ENCODE assay signal across 25 mouse cellular contexts in the genomic region with DNA sequence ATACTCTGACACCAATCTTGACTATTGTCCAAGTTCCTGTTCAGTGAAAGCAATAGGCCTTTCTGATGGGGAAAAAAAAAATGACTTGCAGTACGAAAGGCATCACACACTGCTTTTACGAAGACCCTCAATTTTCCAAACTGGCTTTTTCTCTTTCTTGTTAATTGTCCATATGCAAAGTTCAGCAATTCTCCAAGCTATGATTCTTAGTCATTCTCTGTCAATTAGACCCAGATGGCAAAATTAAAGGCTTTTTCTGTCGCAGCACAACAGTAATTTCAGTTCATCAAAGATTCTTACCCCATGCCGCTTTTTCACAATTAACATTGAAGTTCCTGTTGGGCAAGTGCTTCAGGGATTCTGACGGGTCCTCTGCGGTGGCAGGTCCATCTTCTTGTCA.
DNase-seq lines count a peak whose midpoint lies in the region; ATAC-seq and TF ChIP-seq lines count a peak whose summit lies in the region.
"Had no signal": no experiment of that assay in that cellular context is flagged by ENCODE, and none has a peak within 500 bp of the region (broad histone marks: within the 10 kb centered on the region; RNA-seq: fewer than 3 reads in every experiment).

No protein-coding gene starts in this region.

- H3K27me3 ChIP-seq in forebrain, embryonic 12.5 days, result no peaks in the 10 kb centered on the region
- no peaks in the 10 kb centered on the region for H3K27me3 ChIP-seq in forebrain, postnatal 0 days (ENCODE audit: insufficient read depth, low read length)
- no peaks in the 10 kb centered on the region for H3K27me3 ChIP-seq in embryonic facial prominence, embryonic 14.5 days (replicated peaks; ENCODE audit: control insufficient read depth, insufficient read depth, low read length)
- H3K27me3 ChIP-seq: embryonic facial prominence, embryonic 13.5 days; heart, embryonic 13.5 days had no signal

- ATAC-seq in forebrain, embryonic 12.5 days (ENCODE audit: low FRiP score), result 0 out of 2 replicates have a peak, but pooled peaks have one; percentile 17
- no peak for ATAC-seq in forebrain, postnatal 0 days
- no peak for ATAC-seq in embryonic facial prominence, embryonic 14.5 days (ENCODE audit: low read depth)
- ATAC-seq: activated CD4-positive, CD25-positive, alpha-beta regulatory T cell, adult 4 months; hindbrain, postnatal 0 days; inflammation-experienced regulatory T-cells, adult 6 months; intestine, embryonic 16.5 days had no signal

- H3K4me3 ChIP-seq in forebrain, embryonic 12.5 days (replicated peaks), result no peak overlapping the region
- H3K4me3 ChIP-seq in forebrain, postnatal 0 days (ENCODE audit: low read depth, low read length), result no peak overlapping the region
- no peak overlapping the region for H3K4me3 ChIP-seq in embryonic facial prominence, embryonic 14.5 days (ENCODE audit: low read depth, low read length)
- H3K4me3 ChIP-seq: embryonic facial prominence, embryonic 13.5 days; heart, adult 2 months; heart, embryonic 10.5 days; heart, embryonic 13.5 days had no signal

- no peaks in the 10 kb centered on the region for H3K4me1 ChIP-seq in forebrain, embryonic 12.5 days
- peaks cover 4% of the 10 kb centered on the region for H3K4me1 ChIP-seq in forebrain, postnatal 0 days (ENCODE audit: insufficient read depth)
- H3K4me1 ChIP-seq in embryonic facial prominence, embryonic 14.5 days (ENCODE audit: control insufficient read depth, insufficient read depth, low read length), result no peaks in the 10 kb centered on the region; the same call in 1 of the 2 replicates
- H3K4me1 ChIP-seq: embryonic facial prominence, embryonic 13.5 days; heart, embryonic 10.5 days; heart, embryonic 13.5 days had no signal

- WGBS in forebrain, embryonic 12.5 days, result 52% methylated on average over 6 of the region's 6 CpGs
- WGBS in forebrain, postnatal 0 days, result 37% methylated on average over 6 of the region's 6 CpGs
- 33% methylated on average over 6 of the region's 6 CpGs for WGBS in embryonic facial prominence, embryonic 14.5 days

- no peaks in the 10 kb centered on the region for H3K9me3 ChIP-seq in forebrain, embryonic 12.5 days
- H3K9me3 ChIP-seq in forebrain, postnatal 0 days (ENCODE audit: low read length), result no peaks in the 10 kb centered on the region
- H3K9me3 ChIP-seq in embryonic facial prominence, embryonic 14.5 days (ENCODE audit: control insufficient read depth, low read length), result no peaks in the 10 kb centered on the region
- H3K9me3 ChIP-seq: embryonic facial prominence, embryonic 13.5 days; heart, embryonic 10.5 days; heart, embryonic 13.5 days had no signal

- no peak overlapping the region for H3K4me2 ChIP-seq in forebrain, embryonic 12.5 days
- H3K4me2 ChIP-seq in forebrain, postnatal 0 days (ENCODE audit: low read depth), result no peak overlapping the region
- H3K4me2 ChIP-seq in embryonic facial prominence, embryonic 14.5 days (ENCODE audit: low read depth, low read length), result no peak overlapping the region
- H3K4me2 ChIP-seq: embryonic facial prominence, embryonic 13.5 days; heart, embryonic 13.5 days; hindbrain, embryonic 14.5 days had no signal

- no peak overlapping the region for H3K27ac ChIP-seq in forebrain, embryonic 12.5 days
- H3K27ac ChIP-seq in forebrain, postnatal 0 days (ENCODE audit: low read depth, low read length), result no peak overlapping the region
- H3K27ac ChIP-seq in embryonic facial prominence, embryonic 14.5 days (replicated peaks; ENCODE audit: low read depth, low read length), result no peak overlapping the region
- H3K27ac ChIP-seq: embryonic facial prominence, embryonic 13.5 days; heart, adult 2 months; heart, embryonic 10.5 days; heart, embryonic 13.5 days; hindbrain, embryonic 14.5 days; hindbrain, postnatal 0 days had no signal

- H3K9ac ChIP-seq in forebrain, embryonic 12.5 days, result no peak overlapping the region
- H3K9ac ChIP-seq in forebrain, postnatal 0 days, result no peak overlapping the region
- H3K9ac ChIP-seq in embryonic facial prominence, embryonic 14.5 days (ENCODE audit: low read depth, low read length), result no peak overlapping the region
- H3K9ac ChIP-seq: embryonic facial prominence, embryonic 13.5 days; heart, embryonic 13.5 days; hindbrain, embryonic 14.5 days had no signal

- H3K36me3 ChIP-seq in forebrain, embryonic 12.5 days (replicated peaks), result no peaks in the 10 kb centered on the region
- no peaks in the 10 kb centered on the region for H3K36me3 ChIP-seq in forebrain, postnatal 0 days (ENCODE audit: insufficient read depth)
- no peaks in the 10 kb centered on the region for H3K36me3 ChIP-seq in embryonic facial prominence, embryonic 14.5 days (ENCODE audit: control insufficient read depth, insufficient read depth, low read length)
- H3K36me3 ChIP-seq: embryonic facial prominence, embryonic 13.5 days; heart, embryonic 10.5 days; heart, embryonic 13.5 days had no signal

- no peak for TF ChIP-seq CTCF in forebrain, postnatal 0 days (IDR thresholded peaks at IDR 0.05; ENCODE audit: low read depth)

- no peak for DNase-seq in forebrain, postnatal 0 days
- DNase-seq in brain, adult 2 months (ENCODE audit: low read depth, low spot score), result peak; percentile 9
- DNase-seq in embryonic facial prominence, embryonic 14.5 days (ENCODE audit: low spot score), result peak; percentile 9
- DNase-seq in cerebellum, postnatal 10 days, result no peak
- no peak for DNase-seq in adrenal gland, postnatal 36 days
- DNase-seq: adrenal gland, adult 8-10 months; adrenal gland, postnatal 25 days; cerebellum, adult 11-12 months; cerebellum, adult 8-10 months; cerebellum, postnatal 14 days; gastrocnemius, postnatal 25 days; heart, adult 2 months; heart, postnatal 14 days; heart, postnatal 4 days; kidney, adult 18-20 months; kidney, adult 9 months had no signal

Comparison
In these comparisons a context has a peak if more than half of its experiments do, and no peak if none do; other contexts are left out.
1. DNase-seq: peak in brain, adult 2 months (single experiment) and embryonic facial prominence, embryonic 14.5 days (single experiment); none in forebrain, postnatal 0 days (single experiment), cerebellum, postnatal 10 days (0 of 2) and adrenal gland, postnatal 36 days (0 of 2).